Mouse (Mus musculus) liver, postnatal 0 days (tissue): ENCODE data around the gene Lrrc75b.

Experiments used
- CTCF ChIP-seq: sonication (generic); IDR thresholded peaks from 2 replicates; pipeline ENCODE4 v1.5.1; 2016; ENCODE audit warnings: antibody characterized with exemption, low read depth
- EP300 ChIP-seq: IDR thresholded peaks from 2 replicates; pipeline ENCODE4 v1.6.1; 2016; ENCODE audit warnings: antibody characterized with exemption, low read depth, mild to moderate bottlenecking

DNA sequence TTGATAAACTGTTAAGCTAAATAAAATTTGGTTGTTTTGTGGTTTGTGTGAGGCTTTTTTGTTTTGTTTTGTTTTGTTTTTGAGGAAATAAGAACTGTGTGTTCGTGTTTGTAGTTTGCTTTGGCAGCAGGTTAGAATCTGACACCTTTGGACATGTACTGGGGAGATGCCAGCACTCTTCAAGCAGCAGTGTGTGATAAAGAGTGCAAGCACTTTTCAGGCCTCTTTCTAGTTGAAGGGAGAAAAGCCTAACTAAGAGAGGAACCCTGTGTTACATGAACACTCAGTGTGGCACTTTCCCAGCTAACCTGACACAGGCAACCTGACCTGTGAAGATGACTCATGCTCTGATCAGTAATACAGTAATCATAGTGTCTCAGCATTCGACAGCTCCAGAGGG, 24.7 kb downstream of the Lrrc75b start:
- no peak for TF ChIP-seq CTCF
- no peak for TF ChIP-seq EP300
